Mouse (Mus musculus): ENCODE data around the gene 1700088E04Rik.

- peak; percentile 34 for TF ChIP-seq CTCF (IDR thresholded peaks at IDR 0.05)
- TF ChIP-seq EP300 (IDR thresholded peaks at IDR 0.05), result no peak
These were observed 21.8 kb upstream of the 1700088E04Rik start for GRCm38 (mm10) chr15:79162822-79163221.
